8 mouse cellular contexts compared by ENCODE assay signal in genomic region chr1:59669962-59670630, GRCm38 (mm10). TPM values are rescaled to one million over a fixed set of nuclear protein-coding genes. Genes with fewer than 3 reads are reported as not detected.
A peak's percentile ranks its signal among the peaks of the same experiment; 100 is the strongest.
DNase-seq lines count a peak whose midpoint lies in the region; ATAC-seq and TF ChIP-seq lines count a peak whose summit lies in the region.

No protein-coding gene starts in this region.

- H3K27me3 ChIP-seq in intestine, postnatal 0 days (replicated peaks; ENCODE audit: control insufficient read depth, insufficient read depth, low read length) = no peaks in the 10 kb centered on the region
- no peaks in the 10 kb centered on the region for H3K27me3 ChIP-seq in liver, embryonic 12.5 days (replicated peaks)

- under 1% methylated on average over 48 of the region's 54 CpGs for WGBS in intestine, postnatal 0 days
- 2% methylated on average over 42 of the region's 54 CpGs for WGBS in liver, embryonic 12.5 days (ENCODE audit: insufficient replicate concordance)

- DNase-seq in 416B (ENCODE audit: low read depth) = peak; percentile 69
- peak; percentile 58 for DNase-seq in Muller cell, postnatal 12 days (ENCODE audit: inconsistent ontology term)
- DNase-seq in cerebellum, postnatal 36 days = peak; percentile 36 to 47
- DNase-seq in gastrocnemius, postnatal 25 days = peak; percentile 32
- DNase-seq in testis, postnatal 10 days (ENCODE audit: low spot score) = peak; percentile 55

- no peak for TF ChIP-seq CTCF in intestine, postnatal 0 days (IDR thresholded peaks at IDR 0.05; ENCODE audit: low read depth)

- H3K27ac ChIP-seq in intestine, postnatal 0 days (ENCODE audit: low read depth, low read length) = peak overlapping the region; percentile 97
- H3K27ac ChIP-seq in liver, embryonic 12.5 days = peak overlapping the region; percentile 90

- H3K4me2 ChIP-seq in intestine, postnatal 0 days (replicated peaks; ENCODE audit: low read depth) = peak overlapping the region; percentile 68
- peak overlapping the region; percentile 84 for H3K4me2 ChIP-seq in liver, embryonic 12.5 days

- H3K4me1 ChIP-seq in intestine, postnatal 0 days (replicated peaks; ENCODE audit: control insufficient read depth, insufficient read depth, low read length) = peaks cover 4% of the 10 kb centered on the region; the same call in 1 of the 2 replicates
- H3K4me1 ChIP-seq in liver, embryonic 12.5 days = peaks cover 41% of the 10 kb centered on the region

- H3K9me3 ChIP-seq in intestine, postnatal 0 days (ENCODE audit: control insufficient read depth) = no peaks in the 10 kb centered on the region
- no peaks in the 10 kb centered on the region for H3K9me3 ChIP-seq in liver, embryonic 12.5 days (replicated peaks)

- H3K4me3 ChIP-seq in intestine, postnatal 0 days (ENCODE audit: low read depth, low read length) = peak overlapping the region; percentile 97
- peak overlapping the region; percentile 100 for H3K4me3 ChIP-seq in liver, embryonic 12.5 days

- H3K36me3 ChIP-seq in intestine, postnatal 0 days (ENCODE audit: control insufficient read depth, insufficient read depth) = no peaks in the 10 kb centered on the region
- peaks cover 19% of the 10 kb centered on the region; the same call in 1 of the 2 replicates for H3K36me3 ChIP-seq in liver, embryonic 12.5 days

- H3K9ac ChIP-seq in intestine, postnatal 0 days (ENCODE audit: low read depth, low read length) = peak overlapping the region; percentile 97
- H3K9ac ChIP-seq in liver, embryonic 12.5 days = peak overlapping the region; percentile 98

- peak; percentile 63 for ATAC-seq in intestine, postnatal 0 days
- ATAC-seq in liver, embryonic 12.5 days = peak; percentile 74
- ATAC-seq in monocyte, adult 5-6 weeks (replicated peaks; ENCODE audit: insufficient number of reproducible peaks, low FRiP score, low TSS enrichment, poor library complexity, severe bottlenecking) = peak; percentile 49; the same call in 1 of the 2 replicates

RNA-seq across cellular contexts. Expression of gene Sumo1, which starts 0.5 kb away (rescaled TPM):
- total RNA-seq in gastrocnemius, postnatal 25 days (2021) = 10 to 100 TPM; 48.0 to 49.4 TPM
- 208 and 217 TPM in 2 replicates for polyA plus RNA-seq in intestine, postnatal 0 days (2015; fragmentation: Nextera tagmentation; extraction: Ambion mirVana)
- polyA plus RNA-seq in liver, embryonic 12.5 days (2016; fragmentation: Nextera tagmentation; extraction: Ambion mirVana) = 199 and 208 TPM in 2 replicates
- 166 to 204 TPM (median 186 TPM) in 3 replicates for total RNA-seq in monocyte, adult 5-6 weeks (2017)

RNA-seq across cellular contexts. Expression of gene Nop58, which starts 14.7 kb away (rescaled TPM):
- total RNA-seq in gastrocnemius, postnatal 25 days (2021) = 10 to 100 TPM; 17.9 to 22.7 TPM
- 82.2 and 89.0 TPM in 2 replicates for polyA plus RNA-seq in intestine, postnatal 0 days (2015; fragmentation: Nextera tagmentation; extraction: Ambion mirVana)
- 274 and 282 TPM in 2 replicates for polyA plus RNA-seq in liver, embryonic 12.5 days (2016; fragmentation: Nextera tagmentation; extraction: Ambion mirVana)
- total RNA-seq in monocyte, adult 5-6 weeks (2017) = 252 to 325 TPM (median 279 TPM) in 3 replicates

Comparison
In these comparisons a context has a peak if more than half of its experiments do, and no peak if none do; other contexts are left out.
1. Peak in every context shown above with its lines: DNase-seq, ATAC-seq, H3K4me3 ChIP-seq and H3K27ac ChIP-seq.
2. RNA of gene Nop58, which starts 14.7 kb away (total RNA-seq): 252 to 325 TPM in monocyte, adult 5-6 weeks; 17.9 to 22.7 TPM in gastrocnemius, postnatal 25 days; every median in the first group is over 10 times any median in the second.